Mouse (Mus musculus): ENCODE data around the gene Cox20.

GRCm38 (mm10) chr1:178270635-178271034, 48.3 kb upstream of the Cox20 start:
- no peak for TF ChIP-seq CTCF (IDR thresholded peaks at IDR 0.05; ENCODE audit: low read depth, low read length)
- TF ChIP-seq POLR2A (IDR thresholded peaks at IDR 0.05; ENCODE audit: insufficient read depth, low read length), result no peak
- no peak for TF ChIP-seq EP300 (IDR thresholded peaks at IDR 0.05; ENCODE audit: insufficient read depth, low read depth, low read length)

Measured in ES-Bruce4 (cell line).